Mouse (Mus musculus) heart, embryonic 13.5 days (tissue): ENCODE results near the gene Sumo2. TPM values are rescaled to one million over a fixed set of nuclear protein-coding genes. Genes with fewer than 3 reads are reported as not detected.

ENCODE experiments used
- ATAC-seq: fragments of 200-750 bp; cut with Nextera tagmentation; 2 replicates; pipeline ENCODE4 v1.8.0; 2017; ENCODE audit warnings: moderate TSS enrichment; ENCODE audit not compliant: insufficient number of reproducible peaks, low FRiP score, low TSS enrichment; ENCODE audit errors: extremely low read depth
- H3K27ac ChIP-seq: fragments of 300-500 bp; sonication (generic); replicated peaks from 2 replicates; pipeline ENCODE4 v1.5.1; 2015; ENCODE audit warnings: moderate library complexity, mild to moderate bottlenecking, inconsistent platforms
- H3K27me3 ChIP-seq: fragments of 300-500 bp; sonication (generic); replicated peaks from 2 replicates; pipeline ENCODE4 v1.6.1; 2015; ENCODE audit warnings: mild to moderate bottlenecking, inconsistent platforms
- H3K36me3 ChIP-seq: fragments of 300-500 bp; sonication (generic); 2 replicates; pipeline ENCODE4 v1.6.1; 2015; ENCODE audit warnings: mild to moderate bottlenecking, inconsistent platforms
- H3K4me1 ChIP-seq: fragments of 300-500 bp; sonication (generic); 2 replicates; pipeline ENCODE4 v1.6.1; 2015; ENCODE audit warnings: inconsistent platforms
- H3K4me2 ChIP-seq: fragments of 300-500 bp; sonication (generic); 2 replicates; pipeline ENCODE4 v1.6.1; 2015; ENCODE audit warnings: inconsistent platforms, mild to moderate bottlenecking, moderate library complexity
- H3K4me3 ChIP-seq: fragments of 300-500 bp; sonication (generic); 2 replicates; pipeline ENCODE4 v1.5.1; 2015; ENCODE audit warnings: moderate library complexity, mild to moderate bottlenecking, inconsistent platforms
- H3K9ac ChIP-seq: fragments of 300-500 bp; sonication (generic); 2 replicates; pipeline ENCODE4 v1.6.1; 2015; ENCODE audit warnings: inconsistent platforms, mild to moderate bottlenecking, moderate library complexity
- H3K9me3 ChIP-seq: fragments of 300-500 bp; sonication (generic); 2 replicates; pipeline ENCODE4 v1.6.1; 2016; ENCODE audit warnings: inconsistent platforms
- WGBS: fragments of 180-500 bp; shearing (Covaris S2); methylation state at CpG from one replicate; pipeline ENCODE4 v1.1.7; 2015; ENCODE audit warnings: mixed read lengths; 5-methylcytosine and 5-hydroxymethylcytosine counted together
- polyA plus RNA-seq: library from polyadenylated mRNA; unstranded; fragments of >200 nt; fragmentation: Nextera tagmentation; extraction: Ambion mirVana; gene quantifications from 2 replicates; pipeline ENCODE4 v1.2.1, GENCODE M21; 2015

Sumo2 gene
- 606 and 657 TPM in 2 replicates for polyA plus RNA-seq

- Histone ChIP-seq H3K27ac (peak within 1 kb of the TSS; percentile 100), H3K9me3 (no peaks in the 10 kb centered on the region), H3K27me3 (no peaks in the 10 kb centered on the region), H3K36me3 (peaks cover 32% of the 10 kb centered on the region), H3K9ac (peak within 1 kb of the TSS; percentile 99), H3K4me3 (peak within 1 kb of the TSS; percentile 95), H3K4me2 (peak within 1 kb of the TSS; percentile 78), H3K4me1 (peaks cover 22% of the 10 kb centered on the region)
- WGBS, result under 1% methylated on average over 63 of the region's 70 CpGs
- peak; percentile 82 for ATAC-seq
Observed at GRCm38 (mm10) chr11:115536038-115536681, at the start of gene Sumo2. TSS of gene Sumo2 (minus strand) at chr11:115536276.

GRCm38 (mm10) chr11:115585573-115586100, 49.6 kb upstream of the Sumo2 start:
- H3K27ac ChIP-seq, result no peak overlapping the region
- 85% methylated on average over 7 of the region's 7 CpGs for WGBS
- no peaks in the 10 kb centered on the region for H3K27me3 ChIP-seq
- no peaks in the 10 kb centered on the region for H3K9me3 ChIP-seq
- H3K4me1 ChIP-seq, result no peaks in the 10 kb centered on the region
- H3K4me2 ChIP-seq, result no peak overlapping the region
- no peak for ATAC-seq
- peaks cover 98% of the 10 kb centered on the region for H3K36me3 ChIP-seq
- no peak overlapping the region for H3K4me3 ChIP-seq
- H3K9ac ChIP-seq, result 0 out of 2 replicates have a peak overlapping the region, but pooled peaks have one; percentile 0

DNA sequence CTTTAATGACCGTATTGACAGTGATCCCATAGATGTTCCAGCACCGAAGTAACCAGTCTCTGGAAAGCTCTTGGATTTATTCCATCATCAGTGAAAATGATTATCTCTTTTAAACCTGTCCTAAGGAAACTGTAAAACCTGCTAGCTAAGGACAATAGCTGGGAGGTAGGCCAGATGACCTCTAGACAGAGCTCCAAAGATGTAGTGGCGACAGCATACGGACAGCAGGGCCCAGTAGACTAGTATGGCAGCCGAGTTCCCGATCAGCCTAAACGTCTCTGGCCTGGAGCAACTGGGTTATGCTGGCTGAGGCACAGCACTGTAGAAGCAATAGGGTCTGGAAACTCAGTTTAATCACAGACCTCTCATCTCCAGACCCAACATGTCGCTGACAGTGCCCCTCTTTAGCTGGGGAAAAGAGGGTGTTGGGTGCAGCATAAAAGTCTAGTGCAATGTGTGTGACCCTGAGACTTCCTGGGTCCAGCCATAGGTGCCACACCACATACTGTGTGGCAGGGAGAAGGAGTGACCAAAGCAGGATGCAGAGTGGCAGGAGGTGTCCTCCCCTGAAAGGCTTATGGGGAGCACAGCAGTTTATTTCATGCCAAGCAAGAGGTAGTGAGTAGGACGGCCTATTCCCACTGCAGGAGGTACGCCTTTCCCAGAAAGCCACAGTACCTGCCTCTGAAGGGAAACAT, 48.4 kb upstream of the Sumo2 start:
- Histone ChIP-seq H3K9me3 (no peaks in the 10 kb centered on the region), H3K4me1 (no peaks in the 10 kb centered on the region), H3K4me2 (no peak overlapping the region), H3K27ac (no peak overlapping the region), H3K36me3 (peaks cover 97% of the 10 kb centered on the region), H3K9ac (no peak overlapping the region), H3K4me3 (no peak overlapping the region), H3K27me3 (no peaks in the 10 kb centered on the region)
- WGBS, result 82% methylated on average over 10 of the region's 10 CpGs
- no peak for ATAC-seq

DNA sequence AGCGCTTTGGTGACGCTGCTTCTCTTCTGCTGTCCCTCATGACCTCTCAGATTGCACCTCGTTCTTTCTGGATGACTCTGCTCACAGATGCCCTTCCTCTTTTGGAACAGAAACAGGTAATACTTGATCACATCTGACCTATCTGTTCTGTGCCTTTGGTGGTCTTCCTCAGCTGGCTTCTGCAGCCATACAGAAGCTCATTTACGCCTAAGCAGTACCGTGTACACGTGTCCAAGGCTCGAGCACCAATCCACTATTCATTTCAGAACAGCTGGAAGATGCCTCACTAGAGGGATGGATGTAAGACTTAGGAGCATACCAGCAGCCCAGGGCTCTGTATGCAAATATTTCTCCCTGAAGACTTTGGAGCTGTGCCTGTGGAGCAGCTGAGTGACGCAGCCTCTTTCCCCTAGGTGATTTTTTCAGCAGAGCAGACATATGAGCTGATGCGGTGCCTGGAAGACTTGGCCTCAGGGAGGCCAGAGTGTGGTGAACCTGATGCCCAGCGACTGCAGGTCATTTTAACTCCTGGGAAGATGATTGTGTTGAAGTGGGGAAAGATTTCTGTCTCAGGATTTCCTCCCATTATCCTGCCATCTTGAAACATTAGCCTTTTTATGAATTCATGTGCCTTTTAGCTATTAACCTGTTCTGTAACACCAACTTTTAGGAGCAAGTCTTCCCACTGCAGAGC, 47.0 kb upstream of the Sumo2 start:
- Histone ChIP-seq H3K4me1 (no peaks in the 10 kb centered on the region), H3K36me3 (peaks cover 99% of the 10 kb centered on the region), H3K4me3 (no peak overlapping the region), H3K27ac (no peak overlapping the region), H3K4me2 (no peak overlapping the region), H3K9me3 (no peaks in the 10 kb centered on the region), H3K9ac (no peak overlapping the region), H3K27me3 (no peaks in the 10 kb centered on the region)
- WGBS, result 78% methylated on average over 10 of the region's 10 CpGs
- no peak for ATAC-seq

DNA sequence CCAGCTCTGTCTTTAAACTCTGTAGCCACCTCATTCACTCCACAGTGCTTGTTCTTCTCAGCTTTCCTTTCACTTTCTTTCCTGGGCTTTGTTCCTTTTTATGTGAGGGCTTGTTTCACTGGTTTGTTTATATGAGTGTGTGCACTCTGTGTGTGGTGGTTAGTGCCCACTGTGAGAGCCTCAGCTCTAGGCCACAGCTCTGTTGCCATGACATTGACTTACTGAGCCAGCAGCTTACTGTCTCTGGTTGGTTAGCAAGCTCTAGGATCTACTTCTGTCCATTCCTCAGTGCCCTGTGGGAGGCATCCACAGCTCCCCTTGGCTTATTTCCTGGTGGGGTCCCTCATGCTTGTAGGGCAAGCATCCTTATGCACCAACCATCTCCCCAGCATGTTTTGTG, 43.0 kb upstream of the Sumo2 start:
- Histone ChIP-seq H3K9ac (no peak overlapping the region), H3K4me1 (no peaks in the 10 kb centered on the region), H3K36me3 (peaks cover 80% of the 10 kb centered on the region), H3K9me3 (no peaks in the 10 kb centered on the region), H3K27ac (no peak overlapping the region), H3K4me3 (no peak overlapping the region), H3K4me2 (no peak overlapping the region), H3K27me3 (no peaks in the 10 kb centered on the region)
- no peak for ATAC-seq

DNA sequence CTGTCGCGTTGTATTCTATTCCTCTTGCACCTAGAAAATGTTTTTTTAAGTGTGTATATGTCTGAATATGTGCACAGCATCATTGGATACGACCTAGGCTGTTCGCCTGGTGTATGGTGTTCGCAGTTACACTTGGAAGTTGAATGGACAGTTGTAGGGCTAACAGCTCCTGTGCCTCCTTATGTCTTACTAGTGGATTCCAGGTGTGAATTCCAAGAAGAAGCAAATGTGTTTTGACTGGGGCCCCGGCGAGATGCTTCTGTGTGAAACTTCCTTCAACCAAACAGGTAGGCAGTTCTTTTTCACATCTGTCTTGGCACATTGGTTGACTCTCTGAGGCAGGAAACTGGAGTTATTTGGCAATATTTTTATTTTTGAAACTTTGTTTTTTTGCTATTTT, 28.9 kb upstream of the Sumo2 start:
- H3K9ac ChIP-seq, result peak overlapping the region; percentile 91
- no peak overlapping the region for H3K27ac ChIP-seq
- no peaks in the 10 kb centered on the region for H3K27me3 ChIP-seq
- H3K4me2 ChIP-seq, result peak overlapping the region; percentile 83
- peak overlapping the region; percentile 93 for H3K4me3 ChIP-seq
- no peak for ATAC-seq
- WGBS, result 15% methylated on average over 7 of the region's 7 CpGs
- H3K9me3 ChIP-seq, result no peaks in the 10 kb centered on the region
- peaks cover 17% of the 10 kb centered on the region for H3K4me1 ChIP-seq
- H3K36me3 ChIP-seq, result peaks cover 43% of the 10 kb centered on the region

DNA sequence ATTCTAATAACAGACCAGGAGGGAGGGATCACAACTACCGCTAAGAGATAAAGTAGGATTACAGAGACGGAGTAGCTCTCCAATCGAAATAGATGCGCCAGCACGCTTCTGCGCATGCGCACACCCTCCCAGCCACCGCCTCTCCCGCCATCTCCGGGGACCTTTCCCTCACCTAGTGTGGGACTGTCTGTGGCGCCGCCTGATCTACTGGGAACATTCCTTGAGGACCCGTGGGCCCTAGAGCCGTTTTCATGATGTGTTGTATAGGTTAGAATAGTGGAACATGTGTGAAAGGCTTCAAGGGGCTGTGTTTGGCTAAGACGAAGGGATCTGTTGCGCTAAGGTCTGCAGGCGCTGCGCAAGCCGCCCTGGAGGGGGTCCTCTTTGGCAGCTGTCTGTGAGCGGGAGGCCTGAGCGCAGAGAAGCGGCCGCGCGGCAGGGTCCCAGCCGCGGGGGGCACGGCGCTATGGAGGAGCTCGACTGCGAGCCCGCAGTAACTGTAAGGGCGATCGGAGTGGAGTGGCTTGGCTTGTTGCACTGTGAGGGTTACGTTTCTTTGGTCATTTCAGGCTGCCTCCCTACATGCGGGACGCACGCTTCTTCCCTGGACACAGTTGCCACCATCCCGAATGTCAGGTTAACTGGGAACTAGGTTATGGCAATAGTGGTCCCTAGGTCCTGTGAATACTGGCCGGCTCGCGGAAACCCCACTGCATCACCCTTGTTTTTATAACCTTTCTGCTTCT, 28.2 kb upstream of the Sumo2 start, which contains the start of gene Nup85:
Nup85 (plus strand) TSS at position 371 of the 746 bp plus-strand sequence.
- Histone ChIP-seq H3K9ac (peak within 1 kb of the TSS; percentile 91), H3K9me3 (no peaks in the 10 kb centered on the region), H3K4me3 (peak within 1 kb of the TSS; percentile 93), H3K36me3 (peaks cover 36% of the 10 kb centered on the region), H3K27me3 (no peaks in the 10 kb centered on the region), H3K27ac (peak within 1 kb of the TSS; percentile 85), H3K4me2 (peak within 1 kb of the TSS; percentile 83), H3K4me1 (peaks cover 17% of the 10 kb centered on the region)
- under 1% methylated on average over 42 of the region's 42 CpGs for WGBS
- peak; percentile 74 for ATAC-seq

DNA sequence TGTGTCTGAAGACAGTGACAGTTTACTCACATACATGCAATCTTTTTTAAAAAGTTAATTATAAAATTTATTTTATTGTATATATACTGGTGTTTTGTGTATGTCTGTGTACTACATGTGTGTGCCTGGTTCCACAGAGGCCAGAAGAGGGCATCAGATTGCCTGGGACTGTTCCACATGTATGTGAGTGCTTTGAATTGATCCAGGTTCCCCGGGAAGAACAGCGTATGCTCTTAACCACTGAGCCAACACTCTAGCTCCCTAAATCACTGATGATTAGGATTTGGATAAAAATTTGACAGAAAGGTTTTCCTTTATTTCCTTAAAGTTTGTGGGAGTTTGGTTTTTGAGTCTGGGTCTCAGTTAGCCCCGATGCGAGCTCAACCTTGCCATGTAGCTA, 27.3 kb upstream of the Sumo2 start:
- Histone ChIP-seq H3K9ac (peak overlapping the region; percentile 91), H3K4me1 (peaks cover 17% of the 10 kb centered on the region), H3K4me3 (peak overlapping the region; percentile 93), H3K9me3 (no peaks in the 10 kb centered on the region), H3K4me2 (peak overlapping the region; percentile 83), H3K27me3 (no peaks in the 10 kb centered on the region), H3K27ac (peak overlapping the region; percentile 68), H3K36me3 (peaks cover 28% of the 10 kb centered on the region)
- 42% methylated on average over 4 of the region's 4 CpGs for WGBS
- no peak for ATAC-seq

- no peak overlapping the region for H3K27ac ChIP-seq
- H3K4me3 ChIP-seq, result no peak overlapping the region
- H3K9me3 ChIP-seq, result no peaks in the 10 kb centered on the region
- H3K4me2 ChIP-seq, result no peak overlapping the region
- no peaks in the 10 kb centered on the region for H3K4me1 ChIP-seq
- WGBS, result 73% methylated on average over 17 of the region's 17 CpGs
- no peak overlapping the region for H3K9ac ChIP-seq
- H3K27me3 ChIP-seq, result no peaks in the 10 kb centered on the region
- no peaks in the 10 kb centered on the region for H3K36me3 ChIP-seq
- ATAC-seq, result no peak
Observed at GRCm38 (mm10) chr11:115555717-115556116, 19.6 kb upstream of the Sumo2 start.

- 56% methylated on average over 4 of the region's 4 CpGs for WGBS
- Histone ChIP-seq H3K36me3 (no peaks in the 10 kb centered on the region), H3K4me2 (no peak overlapping the region), H3K4me1 (no peaks in the 10 kb centered on the region), H3K9ac (no peak overlapping the region), H3K27me3 (0 out of 2 replicates have a peak, but pooled peaks cover 2% of the 10 kb centered on the region), H3K9me3 (0 out of 2 replicates have a peak, but pooled peaks cover 7% of the 10 kb centered on the region), H3K27ac (no peak overlapping the region), H3K4me3 (no peak overlapping the region)
- ATAC-seq, result no peak
Observed at GRCm38 (mm10) chr11:115552783-115553182, 16.7 kb upstream of the Sumo2 start.

DNA sequence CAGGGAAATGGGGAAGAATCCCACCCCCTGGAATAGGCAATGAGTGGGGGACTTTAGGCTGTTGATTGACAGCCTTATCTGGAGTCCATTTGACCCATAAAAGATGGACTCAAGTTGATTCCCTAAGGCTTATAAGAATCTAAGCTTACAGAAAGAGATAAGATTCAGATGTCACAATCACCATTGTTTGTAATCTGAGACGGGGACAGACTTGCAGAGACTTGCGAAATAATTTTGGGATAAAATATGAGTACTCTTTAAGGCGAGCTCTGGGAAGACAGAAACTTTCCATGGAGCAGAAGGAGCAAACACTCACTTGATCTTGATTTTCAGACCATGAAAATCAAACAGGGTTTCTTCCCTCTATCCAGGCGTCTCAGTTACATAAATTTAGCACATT, 7.5 kb upstream of the Sumo2 start:
- no peaks in the 10 kb centered on the region for H3K9me3 ChIP-seq
- H3K9ac ChIP-seq, result no peak overlapping the region
- H3K27ac ChIP-seq, result no peak overlapping the region
- 0 out of 2 replicates have a peak, but pooled peaks cover 4% of the 10 kb centered on the region for H3K27me3 ChIP-seq
- no peaks in the 10 kb centered on the region for H3K4me1 ChIP-seq
- 58% methylated on average over 4 of the region's 4 CpGs for WGBS
- H3K36me3 ChIP-seq, result no peaks in the 10 kb centered on the region
- H3K4me2 ChIP-seq, result no peak overlapping the region
- no peak for ATAC-seq
- H3K4me3 ChIP-seq, result no peak overlapping the region
